Mouse (Mus musculus): ENCODE results near the gene Nutf2.

DNA sequence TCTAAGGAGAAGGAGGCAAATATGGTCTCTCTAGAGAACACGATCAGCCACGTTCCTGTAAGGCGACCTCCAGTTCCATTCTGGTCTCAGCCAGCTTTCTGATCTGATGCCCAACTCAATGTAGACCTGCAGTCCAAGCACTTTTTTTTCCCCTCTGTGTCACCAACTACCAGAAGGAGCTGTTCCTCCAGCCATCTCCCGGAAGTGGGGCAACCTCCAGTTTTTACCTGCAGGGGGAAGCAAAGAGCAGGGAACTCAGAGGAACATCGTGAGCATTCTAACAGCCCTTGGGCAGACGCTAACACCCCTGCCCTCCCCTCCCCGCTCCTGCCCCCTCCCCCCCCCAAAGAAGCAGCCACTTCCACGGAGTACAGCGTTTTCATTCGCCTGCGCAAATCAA is 25.1 kb upstream of the Nutf2 start:
- TF ChIP-seq GATA1 (IDR thresholded peaks at IDR 0.05; ENCODE audit: borderline replicate concordance, low read length) (no peak), CTCF (IDR thresholded peaks at IDR 0.05; ENCODE audit: low read depth, low read length) (peak; percentile 45), TAL1 (conservative IDR thresholded peaks at IDR 0.05; ENCODE audit: low read depth, low read length) (no peak), POLR2AphosphoS5 (IDR thresholded peaks at IDR 0.05; ENCODE audit: insufficient replicate concordance, low read depth, low read length) (no peak), GATA2 (IDR thresholded peaks at IDR 0.05; ENCODE audit: borderline replicate concordance, low read depth, low read length) (no peak)

Measured in G1E (cell line).